Mouse (Mus musculus) heart, postnatal 0 days (tissue): ENCODE data around the gene Gm49322. TPM values are rescaled to one million over a fixed set of nuclear protein-coding genes. Genes with fewer than 3 reads are reported as not detected.

Experiments
- ATAC-seq: fragments of 200-750 bp; cut with Nextera tagmentation; 2 replicates; pipeline ENCODE4 v1.8.0; 2017; ENCODE audit warnings: low read depth, moderate number of reproducible peaks, moderate library complexity; ENCODE audit not compliant: insufficient read depth
- DNase-seq: peaks from one replicate; pipeline ENCODE4 v3.0.0-alpha.2; 2016; ENCODE audit warnings: low spot score
- H3K27ac ChIP-seq: fragments of 300-500 bp; sonication (generic); 2 replicates; pipeline ENCODE4 v1.5.1; 2014; ENCODE audit warnings: low read depth, mild to moderate bottlenecking
- H3K27me3 ChIP-seq: fragments of 300-500 bp; sonication (generic); 2 replicates; pipeline ENCODE4 v1.6.1; 2014; ENCODE audit warnings: low read length, mixed read lengths; ENCODE audit not compliant: control insufficient read depth, insufficient read depth
- H3K36me3 ChIP-seq: fragments of 300-500 bp; sonication (generic); replicated peaks from 2 replicates; pipeline ENCODE4 v1.6.1; 2014; ENCODE audit warnings: low read length, mixed read lengths; ENCODE audit not compliant: control insufficient read depth, insufficient read depth
- H3K4me1 ChIP-seq: fragments of 300-500 bp; sonication (generic); 2 replicates; pipeline ENCODE4 v1.6.1; 2014; ENCODE audit warnings: antibody characterized with exemption; ENCODE audit not compliant: control insufficient read depth, insufficient read depth
- H3K4me2 ChIP-seq: fragments of 300-500 bp; sonication (generic); 2 replicates; pipeline ENCODE4 v1.6.1; 2014; ENCODE audit warnings: low read depth, mild to moderate bottlenecking, low read length, moderate library complexity
- H3K4me3 ChIP-seq: fragments of 300-500 bp; sonication (generic); 2 replicates; pipeline ENCODE4 v1.5.1; 2014; ENCODE audit warnings: low read depth, low read length
- H3K9ac ChIP-seq: fragments of 300-500 bp; sonication (generic); replicated peaks from 2 replicates; pipeline ENCODE4 v1.6.1; 2014; ENCODE audit warnings: low read depth, low read length, mixed read lengths
- H3K9me3 ChIP-seq: fragments of 300-500 bp; sonication (generic); replicated peaks from 2 replicates; pipeline ENCODE4 v1.6.1; 2016; ENCODE audit warnings: low read length; ENCODE audit not compliant: control insufficient read depth
- CTCF ChIP-seq: IDR thresholded peaks from 2 replicates; pipeline ENCODE4 v1.5.1; 2016; ENCODE audit warnings: antibody characterized with exemption, control low read depth, low read depth
- EP300 ChIP-seq: IDR thresholded peaks from 2 replicates; pipeline ENCODE4 v1.6.1; 2016; ENCODE audit warnings: antibody characterized with exemption, low read depth
- WGBS: fragments of 180-500 bp; shearing (Covaris S2); extraction: QIAGEN DNeasy Blood & Tissue Kit; methylation state at CpG from one replicate; pipeline ENCODE4 v1.1.7; 2014; 5-methylcytosine and 5-hydroxymethylcytosine counted together
- polyA plus RNA-seq: library from polyadenylated mRNA; unstranded; fragments of >200 nt; fragmentation: Nextera tagmentation; extraction: Ambion mirVana; gene quantifications from 2 replicates; pipeline ENCODE4 v1.2.1, GENCODE M21; 2015
- total RNA-seq: library from RNA; depleted of rRNA; stranded (reverse); fragments of >200 nt; gene quantifications from 2 replicates; pipeline ENCODE4 v1.2.3, GENCODE M21; 2014; ENCODE audit warnings: low replicate concordance

Gm49322 gene
- total and polyA plus RNA-seq, 2 experiments from 2014 or later, result 0.23 to 0.38 TPM

DNA sequence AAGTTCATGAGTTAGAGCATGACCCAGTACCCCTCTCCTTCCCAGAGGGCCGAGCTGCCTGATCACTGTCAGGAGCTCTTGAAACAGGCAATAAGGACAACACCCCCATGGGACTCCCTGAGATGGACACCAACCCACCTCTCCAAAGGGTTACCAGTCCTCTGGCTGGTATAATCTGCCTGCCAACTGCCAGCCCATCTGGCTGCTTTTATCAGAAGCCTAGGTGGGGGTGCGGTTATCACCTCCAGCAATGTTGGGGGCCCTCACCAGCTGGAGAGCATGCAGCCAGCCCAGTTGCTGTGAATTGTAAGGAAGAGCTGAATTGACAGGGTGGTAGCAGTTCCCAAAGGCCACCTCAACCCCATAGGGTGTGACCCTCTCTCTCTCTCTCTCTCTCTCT, 33.3 kb upstream of the Gm49322 start:
- Histone ChIP-seq H3K4me1 (peaks cover 32% of the 10 kb centered on the region), H3K9me3 (no peaks in the 10 kb centered on the region), H3K4me2 (no peak overlapping the region), H3K9ac (no peak overlapping the region), H3K27ac (no peak overlapping the region), H3K27me3 (no peaks in the 10 kb centered on the region), H3K36me3 (peaks cover 8% of the 10 kb centered on the region; the same call in 1 of the 2 replicates), H3K4me3 (no peak overlapping the region)
- 75% methylated on average over 2 of the region's 2 CpGs for WGBS
- no peak for DNase-seq
- no peak for ATAC-seq
- TF ChIP-seq EP300 (no peak), CTCF (no peak)

DNA sequence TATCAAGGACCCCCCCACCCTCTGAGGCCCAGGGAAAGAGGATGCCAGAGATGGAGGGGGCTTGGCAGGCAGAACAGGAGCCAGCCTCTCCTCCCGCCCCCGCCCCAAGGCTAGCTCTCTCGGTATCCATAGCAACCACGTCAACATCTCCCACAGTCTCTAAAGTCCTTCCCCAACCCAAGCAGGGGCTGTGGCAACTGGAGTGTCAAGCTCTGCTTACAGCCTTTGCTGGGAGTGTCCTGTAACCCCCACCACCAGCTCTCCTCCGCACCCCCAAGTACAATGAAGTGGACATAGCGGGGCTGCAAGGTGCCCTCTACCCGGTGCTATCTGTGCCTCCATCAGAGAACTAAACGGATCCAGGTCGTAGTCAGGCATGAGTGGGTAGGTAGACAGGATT, 31.9 kb upstream of the Gm49322 start:
- ATAC-seq, result no peak
- Histone ChIP-seq H3K4me3 (no peak overlapping the region), H3K4me1 (peaks cover 32% of the 10 kb centered on the region), H3K4me2 (no peak overlapping the region), H3K27ac (no peak overlapping the region), H3K9ac (no peak overlapping the region), H3K36me3 (no peaks in the 10 kb centered on the region), H3K27me3 (no peaks in the 10 kb centered on the region), H3K9me3 (no peaks in the 10 kb centered on the region)
- 51% methylated on average over 9 of the region's 9 CpGs for WGBS
- TF ChIP-seq EP300, result no peak
- no peak for TF ChIP-seq CTCF
- no peak for DNase-seq

DNA sequence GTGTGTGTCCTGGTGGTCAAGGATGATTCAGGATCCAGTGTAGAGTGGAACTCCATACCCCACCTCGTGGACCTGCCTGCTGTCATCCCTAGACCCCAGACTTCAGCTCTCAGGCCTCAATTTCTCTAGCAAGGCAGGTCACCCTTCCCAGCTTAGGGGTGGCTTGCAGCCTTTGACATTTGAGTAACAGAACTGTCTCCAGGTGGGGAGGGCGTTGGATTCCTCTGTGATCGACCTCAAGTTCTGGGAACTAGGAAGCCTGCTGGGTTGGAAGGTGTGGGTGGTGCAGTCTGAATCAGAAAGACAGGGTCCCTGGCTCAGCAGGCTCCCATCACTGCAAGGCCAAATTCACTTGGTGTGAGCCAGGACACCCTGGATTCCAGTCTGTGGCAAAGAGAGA, 30.9 kb upstream of the Gm49322 start:
- TF ChIP-seq EP300, result no peak
- TF ChIP-seq CTCF, result no peak
- Histone ChIP-seq H3K9me3 (no peaks in the 10 kb centered on the region), H3K4me2 (no peak overlapping the region), H3K27me3 (no peaks in the 10 kb centered on the region), H3K4me3 (no peak overlapping the region), H3K4me1 (peaks cover 30% of the 10 kb centered on the region), H3K9ac (no peak overlapping the region), H3K27ac (no peak overlapping the region), H3K36me3 (no peaks in the 10 kb centered on the region)
- no peak for DNase-seq
- WGBS, result 62% methylated on average over 3 of the region's 3 CpGs
- ATAC-seq, result no peak

DNA sequence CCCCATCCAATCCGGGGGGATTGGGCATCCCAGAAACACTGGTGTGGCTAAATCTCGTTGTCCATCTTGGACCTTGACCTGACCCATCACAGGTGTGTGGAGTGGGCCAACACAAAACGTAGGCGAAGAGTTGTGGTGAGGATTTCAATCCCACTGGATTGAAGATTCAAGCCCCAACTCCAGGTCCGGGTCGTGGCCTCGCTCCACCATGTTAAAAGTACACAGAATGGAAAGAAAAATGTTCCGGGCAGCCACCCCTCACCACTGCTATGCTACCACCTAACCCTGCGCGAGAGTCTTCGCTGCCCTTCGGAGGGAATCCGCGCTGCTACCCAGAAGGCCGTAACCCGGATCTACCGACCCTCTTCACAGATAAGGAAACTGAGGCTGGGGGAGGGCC, 29.9 kb upstream of the Gm49322 start:
- TF ChIP-seq EP300 (no peak), CTCF (no peak)
- peaks cover 19% of the 10 kb centered on the region for H3K4me1 ChIP-seq
- no peak overlapping the region for H3K27ac ChIP-seq

DNA sequence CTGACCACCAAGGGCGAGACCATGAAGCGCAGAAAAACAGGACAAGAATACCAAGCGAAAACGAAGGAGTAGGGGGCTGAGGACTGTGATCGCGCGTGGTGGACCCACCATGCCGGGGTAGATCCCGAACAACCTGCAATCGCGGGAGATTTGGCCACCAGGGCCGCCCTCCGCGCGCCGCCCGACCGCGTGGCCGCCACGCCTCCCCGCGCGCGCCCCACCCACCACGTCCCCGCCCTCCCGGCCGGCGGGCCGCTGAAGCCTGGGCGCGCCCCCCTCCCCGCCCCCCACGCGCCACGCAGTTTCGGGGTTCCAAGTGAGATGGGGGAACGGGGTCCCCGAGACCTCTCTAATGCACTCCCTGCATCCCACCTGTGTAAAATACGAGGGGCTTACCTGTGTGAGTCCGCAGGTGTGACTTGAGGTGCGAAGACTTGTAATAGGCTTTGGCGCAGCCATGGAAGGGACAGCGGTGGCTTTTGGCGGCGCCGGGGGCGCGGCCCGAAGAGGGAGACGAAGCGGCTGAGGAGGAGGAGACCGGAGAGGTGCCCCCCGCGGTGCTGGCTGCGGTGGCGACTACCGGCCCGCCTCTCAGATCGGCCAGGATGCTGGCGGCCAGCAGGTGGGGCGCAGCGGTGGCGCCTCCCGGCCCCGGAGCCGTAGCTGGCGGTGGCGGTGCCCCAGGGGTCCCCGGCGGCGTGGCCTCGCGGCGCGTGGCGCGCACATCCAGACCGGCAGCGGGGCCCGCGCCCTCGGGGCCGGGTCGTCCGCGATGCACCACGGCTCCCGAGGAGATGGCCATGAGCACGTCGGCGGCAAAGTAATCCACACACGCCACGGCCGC, 29.2 kb upstream of the Gm49322 start:
- H3K36me3 ChIP-seq, result no peaks in the 10 kb centered on the region
- H3K27ac ChIP-seq, result peak overlapping the region; percentile 83
- peak overlapping the region; percentile 74 for H3K9ac ChIP-seq
- TF ChIP-seq EP300 (no peak), CTCF (no peak)
- ATAC-seq, result peak; percentile 3; the same call in 1 of the 2 replicates
- peaks cover 13% of the 10 kb centered on the region; the same call in 1 of the 2 replicates for H3K4me1 ChIP-seq
- H3K4me2 ChIP-seq, result peak overlapping the region; percentile 76
- no peaks in the 10 kb centered on the region for H3K27me3 ChIP-seq
- peak overlapping the region; percentile 83 for H3K4me3 ChIP-seq
- under 1% methylated on average over 92 of the region's 96 CpGs for WGBS
- no peak for DNase-seq
- no peaks in the 10 kb centered on the region for H3K9me3 ChIP-seq

More for the DNA sequence above, 29.9 kb upstream of the Gm49322 start:
- H3K9ac ChIP-seq, result peak overlapping the region; percentile 74; the same call in 1 of the 2 replicates
- H3K36me3 ChIP-seq, result no peaks in the 10 kb centered on the region
- DNase-seq (no peak), ATAC-seq (no peak)
- 14% methylated on average over 17 of the region's 17 CpGs for WGBS
- no peaks in the 10 kb centered on the region for H3K27me3 ChIP-seq
- H3K4me3 ChIP-seq, result peak overlapping the region; percentile 83
- H3K4me2 ChIP-seq, result peak overlapping the region; percentile 76
- H3K9me3 ChIP-seq, result no peaks in the 10 kb centered on the region
